Mouse (Mus musculus): Measurements from ENCODE around the gene Rapgef5. TPM values are rescaled to one million over a fixed set of nuclear protein-coding genes. Genes with fewer than 3 reads are reported as not detected.

The Rapgef5 gene
- total and polyA plus RNA-seq, 3 experiments = 4.2 to 6.8 (median 4.8) TPM

DNA sequence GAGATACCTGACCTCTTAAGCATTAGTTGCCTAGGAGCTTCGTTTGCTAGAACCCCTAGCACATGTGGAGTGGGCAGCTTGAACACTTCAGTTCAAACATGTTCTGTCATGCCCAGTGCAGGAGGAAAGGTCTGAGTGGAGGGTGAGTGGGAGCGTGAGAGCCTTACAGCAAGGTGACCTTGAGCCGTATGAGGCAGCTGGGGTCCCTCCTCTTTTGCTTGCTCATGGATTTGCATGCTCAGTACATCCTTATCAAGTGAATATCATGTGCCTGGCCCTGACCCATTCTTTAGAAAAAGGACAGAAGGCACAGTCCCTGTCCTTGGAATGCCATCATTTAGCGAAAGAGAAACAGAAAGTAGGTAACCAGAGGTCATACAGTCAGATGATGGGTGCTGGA, 165.0 kb downstream of the Rapgef5 start (continued):
- TF ChIP-seq MAZ (IDR thresholded peaks at IDR 0.05; ENCODE audit: low read depth, low read length) = no peak

DNA sequence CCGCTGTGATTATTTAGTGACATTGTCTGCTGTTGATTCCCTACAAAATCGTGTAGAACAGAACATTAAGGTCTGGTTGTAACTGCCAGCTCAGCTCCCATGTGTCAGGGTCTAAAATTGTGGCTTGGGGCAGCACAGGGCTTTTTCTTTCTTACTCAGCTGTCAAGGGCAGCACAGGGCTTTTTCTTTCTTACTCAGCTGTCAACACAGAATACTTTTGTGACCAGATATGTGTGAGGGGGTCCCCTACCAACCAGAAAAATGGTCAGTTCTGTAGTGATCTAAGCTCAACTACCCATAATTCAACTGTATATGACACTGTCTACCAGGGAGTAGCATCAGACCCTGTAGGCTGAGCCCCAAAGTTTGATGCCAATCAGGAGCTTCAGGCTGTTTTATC, 167.1 kb downstream of the Rapgef5 start:
- H3K79me2 ChIP-seq (replicated peaks; ENCODE audit: control insufficient read depth, extremely low read depth, insufficient read depth, poor library complexity, severe bottlenecking) = no peaks in the 10 kb centered on the region
- TF ChIP-seq EP300 (IDR thresholded peaks at IDR 0.05; ENCODE audit: low read length) = 0 out of 2 replicates have a peak, but pooled peaks have one; percentile 26
- TF ChIP-seq IRF4 (IDR thresholded peaks at IDR 0.05; ENCODE audit: low read depth, low read length) = peak; percentile 75
- TF ChIP-seq CHD2 (IDR thresholded peaks at IDR 0.05; ENCODE audit: low read length) = no peak
- TF ChIP-seq ETS1 (conservative IDR thresholded peaks at IDR 0.05; ENCODE audit: low read depth, low read length) = peak; percentile 51; the same call in 1 of the 2 replicates
- TF ChIP-seq MXI1 (IDR thresholded peaks at IDR 0.05; ENCODE audit: low read depth, low read length) = peak; percentile 32; the same call in 1 of the 2 replicates
- TF ChIP-seq USF1 (IDR thresholded peaks at IDR 0.05; ENCODE audit: low read depth, low read length) = no peak
- TF ChIP-seq JUND (conservative IDR thresholded peaks at IDR 0.05; ENCODE audit: low read depth, low read length) = no peak
- no peak for TF ChIP-seq SIN3A (IDR thresholded peaks at IDR 0.05; ENCODE audit: low read length)
- TF ChIP-seq MEF2A (IDR thresholded peaks at IDR 0.05; ENCODE audit: borderline replicate concordance, low read depth, low read length) = peak; percentile 30; the same call in 1 of the 2 replicates
- TF ChIP-seq RCOR1 (conservative IDR thresholded peaks at IDR 0.05; ENCODE audit: low read depth, low read length) = no peak
- no peak for TF ChIP-seq TCF12 (IDR thresholded peaks at IDR 0.05; ENCODE audit: low read depth, low read length)
- TF ChIP-seq ZMIZ1 (IDR thresholded peaks at IDR 0.05; ENCODE audit: low read depth, low read length) = no peak
- no peak for TF ChIP-seq ZC3H11A (IDR thresholded peaks at IDR 0.05; ENCODE audit: low read depth, low read length)
- TF ChIP-seq RAD21 (IDR thresholded peaks at IDR 0.05; ENCODE audit: low read depth, low read length) = no peak
- no peak for TF ChIP-seq GABPA (IDR thresholded peaks at IDR 0.05; ENCODE audit: insufficient replicate concordance, low read depth, low read length)
- no peak for TF ChIP-seq E2F4 (IDR thresholded peaks at IDR 0.05; ENCODE audit: insufficient replicate concordance, low read depth, low read length)
- no peak for TF ChIP-seq ZNF384 (IDR thresholded peaks at IDR 0.05; ENCODE audit: low read depth, low read length)
- peaks cover 19 to 20% of the 10 kb centered on the region in 2 experiments for H3K4me1 ChIP-seq (ENCODE audit: control insufficient read depth in 1 of 2, insufficient read depth in 2 of 2)
- no peaks in the 10 kb centered on the region for H3K9me3 ChIP-seq (replicated peaks; ENCODE audit: low read length)
- dilution Hi-C loops (cut with MboI; ENCODE audit: extremely low pct_ligation_motif_present, extremely low pct_unique_long_range_greater_than_20kb, low sequenced_read_pairs) = no loop called here
- H3K27ac ChIP-seq (ENCODE audit: insufficient read depth, low read depth) = no peak overlapping the region
- H3K27me3 ChIP-seq (replicated peaks) = no peaks in the 10 kb centered on the region
- H3K4me3 ChIP-seq (replicated peaks in 1 of 3; ENCODE audit: low read depth in 2 of 3, low read length in 2 of 3, poor library complexity in 1 of 3) = no peak overlapping the region
- no peak overlapping the region for H3K4me2 ChIP-seq (ENCODE audit: insufficient read depth, low read depth, poor library complexity, severe bottlenecking)
- no peak for DNase-seq (ENCODE audit: extremely low read depth)
- peaks cover 0 to 2% of the 10 kb centered on the region in 2 experiments for H3K36me3 ChIP-seq (replicated peaks in 1 of 2; ENCODE audit: control insufficient read depth in 1 of 2, insufficient read depth in 1 of 2, low read length in 1 of 2)
- H3K9ac ChIP-seq (ENCODE audit: insufficient read depth, low read depth) = no peak overlapping the region
- in situ Hi-C loops (cut with MboI; ENCODE audit: low pct_ligation_motif_present, low pct_unique_long_range_greater_than_20kb, low sequenced_read_pairs) = no loop called here

DNA sequence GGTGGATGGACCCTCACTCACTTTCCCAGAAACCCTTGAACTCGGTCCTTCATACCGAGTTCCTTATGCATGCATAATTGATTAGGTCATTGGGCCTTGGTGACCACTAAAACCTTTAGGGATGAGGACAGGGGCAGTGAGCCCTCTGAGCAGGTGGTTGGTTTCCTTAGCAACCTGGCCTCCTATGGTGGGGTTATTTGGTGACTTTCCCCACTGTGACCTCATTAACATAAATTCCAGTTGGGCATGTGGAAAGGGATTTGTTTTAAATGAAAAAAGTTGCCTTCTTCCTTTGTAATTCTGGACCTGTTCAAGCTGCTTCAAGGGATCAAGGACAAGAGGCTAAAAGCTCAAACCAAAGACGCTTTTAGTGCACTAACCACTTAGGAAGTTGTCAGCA, 167.7 kb downstream of the Rapgef5 start:
- DNase-seq (ENCODE audit: extremely low read depth) = no peak
- Histone ChIP-seq H3K9me3 (replicated peaks; ENCODE audit: low read length) (no peaks in the 10 kb centered on the region), H3K79me2 (replicated peaks; ENCODE audit: control insufficient read depth, extremely low read depth, insufficient read depth, poor library complexity, severe bottlenecking) (no peaks in the 10 kb centered on the region), H3K9ac (ENCODE audit: insufficient read depth, low read depth) (no peak overlapping the region), H3K4me1 (ENCODE audit: control insufficient read depth in 1 of 2, insufficient read depth in 2 of 2) (peaks cover 19 to 20% of the 10 kb centered on the region in 2 experiments), H3K4me2 (ENCODE audit: insufficient read depth, low read depth, poor library complexity, severe bottlenecking) (no peak overlapping the region), H3K27me3 (replicated peaks) (no peaks in the 10 kb centered on the region), H3K4me3 (replicated peaks in 1 of 3; ENCODE audit: low read depth in 2 of 3, low read length in 2 of 3, poor library complexity in 1 of 3) (no peak overlapping the region), H3K27ac (ENCODE audit: insufficient read depth, low read depth) (no peak overlapping the region), H3K36me3 (replicated peaks in 1 of 2; ENCODE audit: control insufficient read depth in 1 of 2, insufficient read depth in 1 of 2, low read length in 1 of 2) (peaks cover 0 to 5% of the 10 kb centered on the region in 2 experiments)
- dilution Hi-C loops (cut with MboI; ENCODE audit: extremely low pct_ligation_motif_present, extremely low pct_unique_long_range_greater_than_20kb, low sequenced_read_pairs) = no loop called here
- in situ Hi-C loops (cut with MboI; ENCODE audit: low pct_ligation_motif_present, low pct_unique_long_range_greater_than_20kb, low sequenced_read_pairs) = no loop called here
- TF ChIP-seq MEF2A (IDR thresholded peaks at IDR 0.05; ENCODE audit: borderline replicate concordance, low read depth, low read length) (no peak), KAT2A (IDR thresholded peaks at IDR 0.05; ENCODE audit: insufficient replicate concordance, low read length) (no peak), JUN (IDR thresholded peaks at IDR 0.05; ENCODE audit: insufficient read depth, low read depth, low read length) (no peak), RAD21 (IDR thresholded peaks at IDR 0.05; ENCODE audit: low read depth, low read length) (no peak)

Measured in CH12.LX (cell line).